ENCODE assay signal across 35 mouse cellular contexts in the genomic region with DNA sequence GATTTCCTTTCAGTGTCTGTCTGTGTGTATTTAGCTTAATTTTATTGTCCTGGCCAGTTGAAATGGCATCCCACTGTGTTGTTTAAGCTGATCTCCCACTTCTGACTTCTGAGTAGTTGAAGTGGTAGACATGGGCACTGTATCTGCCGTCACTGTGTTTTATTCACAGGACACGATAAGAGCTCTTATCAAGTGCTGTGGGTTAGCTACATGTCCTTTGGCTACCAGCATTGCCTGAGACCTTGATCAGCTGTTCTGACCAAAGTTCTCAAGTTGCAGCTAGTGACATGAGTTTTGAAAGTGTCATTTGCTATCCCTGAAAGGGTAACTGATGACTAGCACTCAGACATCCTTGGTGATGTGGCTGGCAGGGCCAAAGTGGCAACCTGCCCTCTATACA.
"Had no signal": no experiment of that assay in that cellular context is flagged by ENCODE, and none has a peak within 500 bp of the region (broad histone marks: within the 10 kb centered on the region; RNA-seq: fewer than 3 reads in every experiment).

No protein-coding gene starts in this region.

- H3K36me3 ChIP-seq: heart, embryonic 12.5 days; heart, embryonic 13.5 days; heart, embryonic 15.5 days; hindbrain, embryonic 10.5 days; hindbrain, embryonic 12.5 days; hindbrain, embryonic 13.5 days; hindbrain, embryonic 15.5 days; intestine, embryonic 15.5 days; kidney, embryonic 15.5 days had no signal

- DNase-seq: heart, postnatal 10 days; heart, postnatal 14 days; heart, postnatal 36 days; heart, postnatal 4 days; kidney, adult 11 months; kidney, adult 18-20 months; kidney, adult 2 months; kidney, adult 8-10 months; kidney, adult 9 months; kidney, postnatal 10 days; kidney, postnatal 14 days; kidney, postnatal 25 days; kidney, postnatal 36 days; kidney, postnatal 4 days; layer of hippocampus, adult 9-11 months; layer of hippocampus, postnatal 36 days had no signal

- H3K9me3 ChIP-seq: heart, embryonic 13.5 days; heart, embryonic 15.5 days; hindbrain, embryonic 10.5 days; hindbrain, embryonic 12.5 days; hindbrain, embryonic 13.5 days; hindbrain, embryonic 15.5 days; intestine, embryonic 15.5 days; kidney, embryonic 15.5 days had no signal

- H3K27me3 ChIP-seq: hindbrain, embryonic 12.5 days; hindbrain, embryonic 13.5 days; hindbrain, embryonic 15.5 days; intestine, embryonic 15.5 days; kidney, embryonic 15.5 days had no signal

- H3K27ac ChIP-seq: heart, embryonic 13.5 days; heart, embryonic 15.5 days; hindbrain, embryonic 10.5 days; hindbrain, embryonic 12.5 days; hindbrain, embryonic 13.5 days; hindbrain, embryonic 14.5 days; hindbrain, embryonic 15.5 days; hindbrain, postnatal 0 days; intestine, embryonic 15.5 days; kidney, embryonic 15.5 days; kidney, postnatal 0 days; layer of hippocampus, adult 2 months; left cerebral cortex, adult 2 months had no signal

- H3K9ac ChIP-seq: heart, embryonic 12.5 days; heart, embryonic 13.5 days; heart, embryonic 15.5 days; hindbrain, embryonic 12.5 days; hindbrain, embryonic 13.5 days; hindbrain, embryonic 14.5 days; hindbrain, embryonic 15.5 days; intestine, embryonic 15.5 days; kidney, embryonic 15.5 days had no signal

- H3K4me3 ChIP-seq: heart, embryonic 12.5 days; heart, embryonic 13.5 days; heart, embryonic 15.5 days; hindbrain, embryonic 10.5 days; hindbrain, embryonic 12.5 days; hindbrain, embryonic 13.5 days; hindbrain, embryonic 15.5 days; intestine, embryonic 15.5 days; kidney, embryonic 15.5 days; layer of hippocampus, adult 2 months; left cerebral cortex, adult 2 months had no signal

- H3K4me1 ChIP-seq: heart, embryonic 13.5 days; hindbrain, embryonic 10.5 days; hindbrain, embryonic 12.5 days; hindbrain, embryonic 13.5 days; hindbrain, embryonic 15.5 days; intestine, embryonic 15.5 days; kidney, embryonic 15.5 days had no signal

- ATAC-seq: hindbrain, embryonic 16.5 days; hindbrain, postnatal 0 days; inflammation-experienced regulatory T-cells, adult 6 months; intestine, embryonic 15.5 days; intestine, embryonic 16.5 days; intestine, postnatal 0 days had no signal

- H3K4me2 ChIP-seq: heart, embryonic 11.5 days; heart, embryonic 12.5 days; heart, embryonic 13.5 days; heart, embryonic 15.5 days; hindbrain, embryonic 12.5 days; hindbrain, embryonic 13.5 days; hindbrain, embryonic 14.5 days; hindbrain, embryonic 15.5 days; intestine, embryonic 15.5 days; kidney, embryonic 15.5 days had no signal
